Mouse (Mus musculus): ENCODE measurements around the gene Gli1. TPM values are rescaled to one million over a fixed set of nuclear protein-coding genes. Genes with fewer than 3 reads are reported as not detected.

Gli1 gene
- polyA plus RNA-seq, 1 experiment from 2014 or later = 4.2 TPM

DNA sequence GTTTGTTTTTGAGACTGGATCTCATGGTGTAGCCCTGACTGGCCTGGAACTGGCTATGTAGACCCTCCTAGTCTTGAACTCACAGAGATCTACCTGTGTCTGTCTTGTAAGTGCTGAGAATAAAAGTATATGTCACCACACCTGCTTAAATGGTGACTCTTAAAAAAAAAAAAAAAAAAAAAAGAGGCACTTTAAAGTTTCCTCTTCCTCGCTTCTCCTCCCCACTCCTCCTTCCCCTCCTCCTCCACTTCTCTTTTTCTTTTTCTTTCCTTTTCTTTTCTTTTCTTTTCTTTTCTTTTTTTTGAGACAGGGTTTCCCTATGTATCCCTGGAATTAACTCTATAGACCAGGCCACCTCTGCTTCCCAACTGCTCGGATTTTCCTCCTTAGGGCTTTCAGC, 29.2 kb upstream of the Gli1 start:
- Histone ChIP-seq H3K9ac (replicated peaks; ENCODE audit: low read depth) (no peak overlapping the region), H3K4me2 (replicated peaks; ENCODE audit: low read depth, low read length) (no peak overlapping the region), H3K4me3 (ENCODE audit: low read depth, low read length) (no peak overlapping the region), H3K9me3 (ENCODE audit: low read length) (no peaks in the 10 kb centered on the region), H3K27ac (ENCODE audit: low read length) (no peak overlapping the region), H3K36me3 (ENCODE audit: insufficient read depth, low read length) (no peaks in the 10 kb centered on the region), H3K4me1 (ENCODE audit: insufficient read depth, low read depth, low read length) (no peaks in the 10 kb centered on the region), H3K27me3 (replicated peaks; ENCODE audit: insufficient read depth, low read length) (no peaks in the 10 kb centered on the region)
- DNase-seq (ENCODE audit: low spot score) (no peak), ATAC-seq (no peak)
- TF ChIP-seq EP300 (IDR thresholded peaks at IDR 0.05) (no peak), CTCF (IDR thresholded peaks at IDR 0.05) (no peak)
- 74% methylated on average over 2 of the region's 2 CpGs for WGBS

DNA sequence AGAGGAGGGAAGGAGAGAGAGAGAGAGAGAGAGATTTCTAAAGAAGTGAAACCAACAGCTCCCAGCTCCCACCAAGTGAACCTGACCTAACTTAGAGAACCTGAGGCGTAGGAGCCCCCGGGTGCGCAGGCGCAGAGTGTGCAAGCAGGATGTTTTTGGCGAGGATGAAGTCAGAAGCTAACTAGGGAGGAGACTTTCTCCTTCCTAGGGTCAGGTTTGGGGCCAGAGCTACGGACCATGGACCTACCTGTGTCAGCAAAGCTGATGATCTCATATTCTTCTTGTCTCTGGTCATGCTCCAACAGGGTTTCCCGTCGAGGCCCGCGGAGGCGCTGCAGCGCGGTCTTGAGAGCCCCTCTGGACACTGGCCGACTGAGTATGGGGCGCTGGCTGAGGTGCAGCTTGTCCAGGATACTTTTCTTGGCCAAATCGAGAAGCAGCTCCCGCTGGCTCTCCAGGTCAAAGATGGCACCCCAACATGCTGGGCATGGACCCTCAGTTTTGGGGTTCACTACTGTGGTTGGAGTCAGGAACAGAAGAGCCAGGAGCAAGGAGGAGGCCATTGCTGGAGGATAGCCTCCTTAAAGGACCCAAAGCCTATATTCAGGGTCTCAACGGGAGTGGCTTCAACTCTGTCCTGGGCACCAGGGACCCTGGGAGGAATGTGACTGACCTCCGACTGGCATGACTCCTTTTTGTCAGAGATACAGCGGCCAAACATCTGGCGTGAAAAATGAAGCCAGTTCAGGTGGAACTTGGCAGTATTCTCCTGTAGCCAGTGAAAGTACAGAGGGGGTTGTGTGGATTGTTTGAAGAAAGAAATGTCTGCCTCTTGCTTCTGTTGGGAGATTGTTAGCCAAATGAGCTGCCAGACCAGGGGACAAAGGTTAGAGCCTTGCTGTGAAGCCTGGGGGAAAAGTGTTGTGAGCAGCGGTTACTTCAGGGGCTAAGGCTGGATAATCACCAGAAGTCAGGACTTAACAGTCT, 28.4 kb upstream of the Gli1 start, which contains the start of gene Inhbc:
Inhbc (minus strand) TSS at position 598 of the 987 bp plus-strand sequence.
- no peak within 1 kb of the TSS for H3K4me2 ChIP-seq (replicated peaks; ENCODE audit: low read depth, low read length)
- H3K9ac ChIP-seq (replicated peaks; ENCODE audit: low read depth) = no peak within 1 kb of the TSS
- H3K4me1 ChIP-seq (ENCODE audit: insufficient read depth, low read depth, low read length) = no peaks in the 10 kb centered on the region
- no peak within 1 kb of the TSS for H3K27ac ChIP-seq (ENCODE audit: low read length)
- H3K36me3 ChIP-seq (ENCODE audit: insufficient read depth, low read length) = no peaks in the 10 kb centered on the region
- DNase-seq (ENCODE audit: low spot score) = no peak
- H3K27me3 ChIP-seq (replicated peaks; ENCODE audit: insufficient read depth, low read length) = no peaks in the 10 kb centered on the region
- H3K9me3 ChIP-seq (ENCODE audit: low read length) = no peaks in the 10 kb centered on the region
- TF ChIP-seq CTCF (IDR thresholded peaks at IDR 0.05) (no peak), EP300 (IDR thresholded peaks at IDR 0.05) (no peak)
- 69% methylated on average over 22 of the region's 22 CpGs for WGBS
- no peak for ATAC-seq
- no peak within 1 kb of the TSS for H3K4me3 ChIP-seq (ENCODE audit: low read depth, low read length)

DNA sequence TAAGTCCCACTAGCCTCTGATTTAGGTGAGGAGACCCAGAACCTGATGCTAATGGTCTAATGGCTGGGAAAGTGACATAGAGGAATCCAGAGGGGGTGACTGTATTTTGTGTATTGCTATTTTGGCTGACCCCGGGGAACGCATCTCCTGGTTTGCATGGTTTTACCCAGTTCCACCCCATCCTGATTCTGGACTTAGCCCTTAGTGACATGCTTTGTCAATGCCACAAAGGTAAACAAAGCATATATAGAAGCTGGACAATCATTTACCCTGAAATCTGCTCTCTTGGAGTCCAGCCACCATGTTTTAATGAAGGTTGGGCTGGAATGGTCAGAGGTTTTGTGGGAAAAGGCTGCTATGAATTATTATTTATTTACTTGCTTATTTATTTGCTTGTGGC, 26.5 kb upstream of the Gli1 start:
- H3K27ac ChIP-seq (ENCODE audit: low read length) = no peak overlapping the region
- H3K27me3 ChIP-seq (replicated peaks; ENCODE audit: insufficient read depth, low read length) = no peaks in the 10 kb centered on the region
- H3K4me2 ChIP-seq (replicated peaks; ENCODE audit: low read depth, low read length) = no peak overlapping the region
- TF ChIP-seq CTCF (IDR thresholded peaks at IDR 0.05) (no peak), EP300 (IDR thresholded peaks at IDR 0.05) (no peak)
- ATAC-seq (no peak), DNase-seq (ENCODE audit: low spot score) (no peak)
- WGBS = 58% methylated on average over 2 of the region's 2 CpGs
- no peaks in the 10 kb centered on the region for H3K4me1 ChIP-seq (ENCODE audit: insufficient read depth, low read depth, low read length)
- H3K9ac ChIP-seq (replicated peaks; ENCODE audit: low read depth) = no peak overlapping the region
- no peaks in the 10 kb centered on the region for H3K9me3 ChIP-seq (ENCODE audit: low read length)
- H3K36me3 ChIP-seq (ENCODE audit: insufficient read depth, low read length) = no peaks in the 10 kb centered on the region
- no peak overlapping the region for H3K4me3 ChIP-seq (ENCODE audit: low read depth, low read length)

DNA sequence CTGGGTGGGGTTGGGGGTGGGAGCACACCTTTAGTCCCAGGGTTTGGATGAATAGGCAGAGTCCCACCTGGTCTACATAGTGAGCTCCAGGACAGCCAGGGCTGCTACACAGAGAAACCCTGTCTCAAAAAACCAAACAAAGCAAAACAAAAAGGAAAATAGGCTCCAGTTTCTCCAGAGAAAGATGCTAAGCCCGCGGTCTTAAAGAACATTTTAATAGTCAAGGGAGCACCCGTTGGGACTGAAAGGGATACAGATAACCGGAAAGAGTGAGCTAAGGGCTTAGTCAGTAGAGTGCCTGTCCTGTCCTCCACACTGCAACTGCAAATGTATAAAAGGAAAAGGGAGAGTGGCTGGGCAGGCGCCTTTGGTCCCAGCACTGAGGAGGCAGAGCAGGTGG, 25.3 kb upstream of the Gli1 start:
- no peak overlapping the region for H3K4me2 ChIP-seq (replicated peaks; ENCODE audit: low read depth, low read length)
- H3K27ac ChIP-seq (ENCODE audit: low read length) = no peak overlapping the region
- H3K4me1 ChIP-seq (ENCODE audit: insufficient read depth, low read depth, low read length) = no peaks in the 10 kb centered on the region
- no peak for DNase-seq (ENCODE audit: low spot score)
- H3K36me3 ChIP-seq (ENCODE audit: insufficient read depth, low read length) = no peaks in the 10 kb centered on the region
- no peaks in the 10 kb centered on the region for H3K27me3 ChIP-seq (replicated peaks; ENCODE audit: insufficient read depth, low read length)
- no peak for ATAC-seq
- H3K4me3 ChIP-seq (ENCODE audit: low read depth, low read length) = no peak overlapping the region
- whole genome bisulfite sequencing = 79% methylated on average over 5 of the region's 5 CpGs
- no peak overlapping the region for H3K9ac ChIP-seq (replicated peaks; ENCODE audit: low read depth)
- H3K9me3 ChIP-seq (ENCODE audit: low read length) = no peaks in the 10 kb centered on the region
- no peak for TF ChIP-seq CTCF (IDR thresholded peaks at IDR 0.05)
- TF ChIP-seq EP300 (IDR thresholded peaks at IDR 0.05) = no peak

GRCm38 (mm10) chr10:127360714-127361113, 18.9 kb upstream of the Gli1 start:
- TF ChIP-seq EP300 (IDR thresholded peaks at IDR 0.05) = no peak
- no peak for TF ChIP-seq CTCF (IDR thresholded peaks at IDR 0.05)
- H3K9ac ChIP-seq (replicated peaks; ENCODE audit: low read depth) = no peak overlapping the region
- WGBS = 82% methylated on average over 3 of the region's 3 CpGs
- H3K4me1 ChIP-seq (ENCODE audit: insufficient read depth, low read depth, low read length) = no peaks in the 10 kb centered on the region
- H3K4me3 ChIP-seq (ENCODE audit: low read depth, low read length) = no peak overlapping the region
- H3K27me3 ChIP-seq (replicated peaks; ENCODE audit: insufficient read depth, low read length) = no peaks in the 10 kb centered on the region
- ATAC-seq = no peak
- no peak overlapping the region for H3K27ac ChIP-seq (ENCODE audit: low read length)
- H3K36me3 ChIP-seq (ENCODE audit: insufficient read depth, low read length) = no peaks in the 10 kb centered on the region
- no peaks in the 10 kb centered on the region for H3K9me3 ChIP-seq (ENCODE audit: low read length)
- DNase-seq (ENCODE audit: low spot score) = no peak
- no peak overlapping the region for H3K4me2 ChIP-seq (replicated peaks; ENCODE audit: low read depth, low read length)

- ATAC-seq (no peak), DNase-seq (ENCODE audit: low spot score) (no peak)
- Histone ChIP-seq H3K4me3 (ENCODE audit: low read depth, low read length) (no peak overlapping the region), H3K9me3 (ENCODE audit: low read length) (no peaks in the 10 kb centered on the region), H3K27me3 (replicated peaks; ENCODE audit: insufficient read depth, low read length) (no peaks in the 10 kb centered on the region), H3K36me3 (ENCODE audit: insufficient read depth, low read length) (no peaks in the 10 kb centered on the region), H3K4me1 (ENCODE audit: insufficient read depth, low read depth, low read length) (no peaks in the 10 kb centered on the region), H3K9ac (replicated peaks; ENCODE audit: low read depth) (no peak overlapping the region), H3K4me2 (replicated peaks; ENCODE audit: low read depth, low read length) (no peak overlapping the region), H3K27ac (ENCODE audit: low read length) (no peak overlapping the region)
- WGBS = 65% methylated on average over 10 of the region's 10 CpGs
- TF ChIP-seq EP300 (IDR thresholded peaks at IDR 0.05) (no peak), CTCF (IDR thresholded peaks at IDR 0.05) (no peak)
Measured at GRCm38 (mm10) chr10:127355336-127355735, 13.6 kb upstream of the Gli1 start.
